Mouse (Mus musculus) hindbrain, embryonic 14.5 days (tissue): ENCODE measurements around the gene Mmab. TPM values are rescaled to one million over a fixed set of nuclear protein-coding genes. Genes with fewer than 3 reads are reported as not detected.

Source experiments
- ATAC-seq: fragments of 200-750 bp; cut with Nextera tagmentation; 2 replicates; pipeline ENCODE4 v1.8.0; 2017; ENCODE audit warnings: moderate number of reproducible peaks, mild to moderate bottlenecking, moderate TSS enrichment, moderate library complexity; ENCODE audit not compliant: low FRiP score
- DNase-seq: peaks from one replicate; pipeline ENCODE4 v3.0.0-alpha.2; 2015; ENCODE audit warnings: low spot score
- H3K27ac ChIP-seq: fragments of 300-500 bp; sonication (generic); 2 replicates; pipeline ENCODE4 v1.5.1; 2014; ENCODE audit warnings: mild to moderate bottlenecking, moderate library complexity
- H3K27me3 ChIP-seq: fragments of 300-500 bp; sonication (generic); 2 replicates; pipeline ENCODE4 v1.6.1; 2014; ENCODE audit warnings: mild to moderate bottlenecking, low read length, mixed read lengths; ENCODE audit not compliant: control insufficient read depth, insufficient read depth
- H3K36me3 ChIP-seq: fragments of 300-500 bp; sonication (generic); replicated peaks from 2 replicates; pipeline ENCODE4 v1.6.1; 2014; ENCODE audit not compliant: control insufficient read depth, insufficient read depth
- H3K4me1 ChIP-seq: fragments of 300-500 bp; sonication (generic); replicated peaks from 2 replicates; pipeline ENCODE4 v1.6.1; 2014; ENCODE audit warnings: antibody characterized with exemption, low read length, mixed read lengths; ENCODE audit not compliant: control insufficient read depth, insufficient read depth
- H3K4me2 ChIP-seq: fragments of 300-500 bp; sonication (generic); replicated peaks from 2 replicates; pipeline ENCODE4 v1.6.1; 2014; ENCODE audit warnings: mild to moderate bottlenecking, moderate library complexity
- H3K4me3 ChIP-seq: fragments of 300-500 bp; sonication (generic); replicated peaks from 2 replicates; pipeline ENCODE4 v1.5.1; 2014; ENCODE audit warnings: mild to moderate bottlenecking, low read length
- H3K9ac ChIP-seq: fragments of 300-500 bp; sonication (generic); 2 replicates; pipeline ENCODE4 v1.6.1; 2014
- H3K9me3 ChIP-seq: fragments of 300-500 bp; sonication (generic); 2 replicates; pipeline ENCODE4 v1.6.1; 2016; ENCODE audit warnings: low read length; ENCODE audit not compliant: control insufficient read depth
- WGBS: fragments of 180-500 bp; shearing (Covaris S2); extraction: QIAGEN DNeasy Blood & Tissue Kit; methylation state at CpG from one replicate; pipeline ENCODE4 v1.1.7; 2014; 5-methylcytosine and 5-hydroxymethylcytosine counted together
- polyA plus RNA-seq: library from polyadenylated mRNA; unstranded; fragments of >200 nt; fragmentation: Nextera tagmentation; extraction: Ambion mirVana; gene quantifications from 2 replicates; pipeline ENCODE4 v1.2.1, GENCODE M21; 2014

Mmab gene
- polyA plus RNA-seq, 1 experiment from 2014 or later: 30.7 TPM

DNA sequence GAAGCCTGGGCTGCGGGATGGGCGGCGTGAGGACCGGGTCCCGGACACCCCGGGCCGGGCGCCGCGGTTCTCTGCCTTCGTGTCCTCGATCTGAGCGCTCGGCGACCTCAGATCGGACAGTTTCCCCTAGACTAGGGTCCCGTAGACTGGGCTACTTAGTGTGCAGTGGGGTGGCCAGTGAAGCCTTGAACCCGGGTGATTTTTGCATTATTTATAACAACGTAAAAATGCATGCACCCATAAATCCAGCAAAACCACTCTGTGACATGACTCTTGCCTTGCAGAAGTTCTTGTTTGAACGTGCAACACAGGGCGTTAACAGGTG, 470 bp upstream of the Mmab start:
- Histone ChIP-seq H3K27me3 (no peaks in the 10 kb centered on the region), H3K4me2 (peak overlapping the region; percentile 87), H3K4me1 (peaks cover 9% of the 10 kb centered on the region), H3K9me3 (no peaks in the 10 kb centered on the region), H3K4me3 (peak overlapping the region; percentile 67), H3K27ac (no peak overlapping the region; the same call in 1 of the 2 replicates), H3K36me3 (peaks cover 13% of the 10 kb centered on the region; the same call in 1 of the 2 replicates), H3K9ac (peak overlapping the region; percentile 80)
- ATAC-seq (peak; percentile 39), DNase-seq (no peak)
- WGBS: 2% methylated on average over 21 of the region's 21 CpGs

DNA sequence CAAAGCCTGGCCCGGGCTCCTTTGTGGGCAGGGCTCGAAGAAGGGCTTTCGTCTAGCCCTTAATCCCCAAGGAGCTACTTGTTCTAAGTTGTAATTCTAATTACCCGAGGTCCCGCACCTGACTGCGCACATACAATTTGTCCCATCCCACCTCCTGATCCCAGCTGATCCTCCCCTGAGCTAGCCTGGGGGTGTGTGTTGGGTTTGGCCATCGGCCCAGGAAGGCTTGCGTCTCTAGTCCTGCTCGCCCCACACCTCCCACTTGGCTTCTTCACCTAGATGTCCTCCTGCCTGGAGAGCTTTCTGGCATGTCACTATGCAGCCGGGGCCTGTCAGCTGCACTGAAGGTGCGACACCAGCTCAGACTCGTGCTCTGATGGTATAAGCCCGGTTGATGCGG, 8.3 kb downstream of the Mmab start:
- DNase-seq: no peak
- 93% methylated on average over 14 of the region's 14 CpGs for WGBS
- no peaks in the 10 kb centered on the region for H3K9me3 ChIP-seq
- H3K36me3 ChIP-seq: peaks cover 12% of the 10 kb centered on the region
- no peak overlapping the region for H3K4me2 ChIP-seq
- H3K4me3 ChIP-seq: no peak overlapping the region
- H3K4me1 ChIP-seq: no peaks in the 10 kb centered on the region
- H3K9ac ChIP-seq: no peak overlapping the region
- H3K27me3 ChIP-seq: no peaks in the 10 kb centered on the region
- ATAC-seq: no peak
- no peak overlapping the region for H3K27ac ChIP-seq

DNA sequence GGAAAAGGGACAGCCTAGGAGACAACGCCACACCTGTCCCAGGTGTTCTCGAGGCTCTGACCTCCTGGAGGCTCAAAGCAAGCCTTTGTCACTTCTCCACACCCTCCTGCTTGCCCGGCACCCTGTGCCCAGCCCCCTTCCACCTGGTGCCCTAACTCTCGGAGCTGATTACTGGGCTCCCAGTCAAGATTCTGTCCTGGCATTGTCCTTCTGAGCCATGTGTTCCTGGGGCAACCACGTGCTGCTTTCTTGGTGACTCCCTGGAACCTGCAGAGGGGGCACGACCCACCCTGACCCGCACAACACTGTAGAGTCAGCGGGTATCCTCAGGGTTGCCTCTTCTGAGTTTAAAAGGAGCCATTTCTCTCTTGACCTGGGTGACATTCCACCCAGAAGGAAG, 9.5 kb downstream of the Mmab start:
- DNase-seq: no peak
- H3K27me3 ChIP-seq: no peaks in the 10 kb centered on the region
- H3K27ac ChIP-seq: no peak overlapping the region
- no peak overlapping the region for H3K4me3 ChIP-seq
- ATAC-seq: no peak
- no peaks in the 10 kb centered on the region for H3K4me1 ChIP-seq
- H3K9me3 ChIP-seq: no peaks in the 10 kb centered on the region
- WGBS: 94% methylated on average over 8 of the region's 8 CpGs
- H3K9ac ChIP-seq: no peak overlapping the region
- H3K36me3 ChIP-seq: peaks cover 12% of the 10 kb centered on the region
- H3K4me2 ChIP-seq: no peak overlapping the region

DNA sequence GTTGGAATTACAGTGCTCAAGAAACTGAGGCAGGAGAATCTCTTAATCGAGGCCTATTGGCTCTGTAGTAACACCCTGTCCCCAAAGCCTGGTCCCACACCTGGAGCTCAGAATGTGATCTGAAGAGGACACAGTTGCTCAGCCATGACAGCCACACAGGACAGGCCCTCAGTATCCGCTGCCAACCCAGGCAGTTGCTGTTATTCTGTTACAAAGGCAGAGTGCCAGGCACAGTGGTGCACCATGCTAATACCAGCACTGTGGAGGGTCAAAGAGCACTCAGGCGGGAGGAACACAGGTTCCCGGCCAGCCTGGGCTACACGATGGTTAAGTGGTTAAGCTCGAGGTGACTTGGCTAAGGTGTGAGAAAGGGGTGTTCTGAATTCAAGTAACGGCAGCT, 14.1 kb downstream of the Mmab start:
- ATAC-seq (no peak), DNase-seq (no peak)
- Histone ChIP-seq H3K27ac (no peak overlapping the region), H3K4me1 (peaks cover 3% of the 10 kb centered on the region; the same call in 1 of the 2 replicates), H3K4me3 (no peak overlapping the region), H3K9me3 (no peaks in the 10 kb centered on the region), H3K36me3 (peaks cover 5% of the 10 kb centered on the region), H3K4me2 (no peak overlapping the region), H3K9ac (no peak overlapping the region), H3K27me3 (no peaks in the 10 kb centered on the region)
- WGBS: 83% methylated on average over 7 of the region's 7 CpGs

DNA sequence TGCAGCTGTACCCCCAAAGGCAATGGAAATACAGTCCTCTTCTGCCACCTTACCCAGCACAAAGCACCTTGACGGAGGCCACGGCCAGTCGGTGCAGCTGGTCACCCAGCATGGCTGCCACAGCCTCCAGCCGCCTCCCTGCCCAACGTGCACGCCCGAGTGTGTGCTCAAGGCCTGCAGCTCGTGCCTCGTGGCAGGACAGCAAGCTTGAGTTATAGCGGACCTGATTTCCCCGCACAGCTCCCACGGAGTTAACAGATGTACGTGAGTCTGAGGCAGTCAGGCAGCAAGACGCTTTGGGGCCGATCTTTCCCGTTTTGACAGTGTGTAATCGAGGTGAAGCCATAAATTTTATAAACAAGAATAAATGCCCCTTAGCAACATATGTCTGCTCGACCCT, 15.2 kb downstream of the Mmab start:
- ATAC-seq: no peak
- WGBS: 63% methylated on average over 18 of the region's 18 CpGs

DNA sequence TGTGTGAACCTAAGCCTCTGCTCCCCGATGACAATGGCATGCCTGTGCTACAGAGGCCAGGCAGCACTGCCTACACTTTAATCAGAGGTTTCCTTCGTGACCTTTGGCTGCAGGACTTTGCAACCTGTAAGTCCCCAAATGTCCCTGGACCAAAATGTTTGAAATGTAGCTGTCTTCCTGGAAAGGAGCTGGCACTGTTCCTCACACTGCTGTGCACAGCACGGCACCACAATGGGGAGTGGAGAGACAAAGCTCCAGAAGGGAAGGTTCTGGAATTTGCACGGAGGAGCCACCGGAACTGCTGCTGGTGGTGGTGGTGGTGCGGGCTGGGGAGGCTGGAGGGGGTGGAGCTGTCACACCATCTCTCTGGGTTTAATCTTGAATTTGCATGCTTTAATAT, 17.1 kb downstream of the Mmab start:
- no peaks in the 10 kb centered on the region for H3K9me3 ChIP-seq
- no peak overlapping the region for H3K9ac ChIP-seq
- ATAC-seq (no peak), DNase-seq (no peak)
- H3K4me1 ChIP-seq: peaks cover 6% of the 10 kb centered on the region; the same call in 1 of the 2 replicates
- WGBS: 60% methylated on average over 6 of the region's 6 CpGs
- no peak overlapping the region for H3K4me2 ChIP-seq
- peak overlapping the region; percentile 29; the same call in 1 of the 2 replicates for H3K27ac ChIP-seq
- 0 out of 2 replicates have a peak, but pooled peaks cover under 1% of the 10 kb centered on the region for H3K36me3 ChIP-seq
- no peaks in the 10 kb centered on the region for H3K27me3 ChIP-seq
- no peak overlapping the region for H3K4me3 ChIP-seq

More for the DNA sequence above, 15.2 kb downstream of the Mmab start:
- Histone ChIP-seq H3K4me2 (no peak overlapping the region), H3K4me3 (no peak overlapping the region), H3K36me3 (no peaks in the 10 kb centered on the region), H3K4me1 (peaks cover 3% of the 10 kb centered on the region; the same call in 1 of the 2 replicates), H3K27me3 (no peaks in the 10 kb centered on the region), H3K9me3 (no peaks in the 10 kb centered on the region), H3K9ac (no peak overlapping the region), H3K27ac (peak overlapping the region; percentile 43)
- no peak for DNase-seq

DNA sequence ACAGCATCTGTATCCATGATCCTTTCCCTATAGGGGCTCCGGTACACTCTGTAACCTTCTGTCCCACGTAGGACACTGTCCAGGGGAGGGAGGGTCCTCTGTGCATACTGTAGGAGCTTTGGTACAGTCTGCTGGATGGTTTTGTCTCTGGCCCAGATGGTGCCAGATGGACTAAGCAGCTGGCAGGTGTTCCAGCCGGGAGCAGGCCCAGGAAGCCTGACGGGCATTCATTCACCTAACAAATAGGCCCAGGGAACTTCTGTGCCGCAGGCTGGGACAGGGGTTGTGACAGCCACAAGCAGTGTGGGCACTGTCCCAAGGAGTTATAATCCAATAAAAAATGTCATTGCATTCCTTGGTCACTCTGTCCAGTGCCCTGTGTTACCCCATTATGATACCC, 19.9 kb downstream of the Mmab start:
- Histone ChIP-seq H3K4me3 (no peak overlapping the region), H3K9ac (no peak overlapping the region), H3K9me3 (no peaks in the 10 kb centered on the region), H3K27ac (no peak overlapping the region), H3K27me3 (no peaks in the 10 kb centered on the region), H3K4me1 (peaks cover 6% of the 10 kb centered on the region; the same call in 1 of the 2 replicates), H3K4me2 (no peak overlapping the region), H3K36me3 (peaks cover 26% of the 10 kb centered on the region)
- WGBS: 40% methylated on average over 5 of the region's 5 CpGs
- DNase-seq: no peak
- no peak for ATAC-seq

DNA sequence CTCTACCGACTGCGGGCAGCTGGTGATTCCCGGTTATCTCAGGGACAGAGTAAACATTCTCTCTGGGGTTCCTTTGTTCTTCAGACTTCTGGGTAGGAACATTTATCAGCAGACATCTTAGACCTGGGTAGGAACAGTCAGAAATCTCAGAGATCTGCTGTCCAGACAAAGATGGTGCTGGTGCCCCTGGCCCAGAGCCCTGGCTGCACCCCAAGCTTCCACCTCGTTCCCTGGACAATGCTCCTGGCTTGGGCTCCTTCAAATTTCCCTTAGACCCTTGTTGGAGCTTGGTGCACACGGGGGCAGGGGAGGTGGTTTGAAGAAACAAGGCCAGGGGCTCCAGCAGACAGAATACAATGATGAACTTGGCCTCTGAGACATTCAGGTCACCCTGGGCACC, 21.3 kb downstream of the Mmab start:
- Histone ChIP-seq H3K9ac (no peak overlapping the region; the same call in 1 of the 2 replicates), H3K4me3 (no peak overlapping the region), H3K4me1 (peaks cover 4% of the 10 kb centered on the region; the same call in 1 of the 2 replicates), H3K9me3 (no peaks in the 10 kb centered on the region), H3K27ac (no peak overlapping the region), H3K36me3 (peaks cover 40% of the 10 kb centered on the region), H3K4me2 (no peak overlapping the region), H3K27me3 (no peaks in the 10 kb centered on the region)
- ATAC-seq: no peak
- no peak for DNase-seq
- 43% methylated on average over 5 of the region's 5 CpGs for whole genome bisulfite sequencing

DNA sequence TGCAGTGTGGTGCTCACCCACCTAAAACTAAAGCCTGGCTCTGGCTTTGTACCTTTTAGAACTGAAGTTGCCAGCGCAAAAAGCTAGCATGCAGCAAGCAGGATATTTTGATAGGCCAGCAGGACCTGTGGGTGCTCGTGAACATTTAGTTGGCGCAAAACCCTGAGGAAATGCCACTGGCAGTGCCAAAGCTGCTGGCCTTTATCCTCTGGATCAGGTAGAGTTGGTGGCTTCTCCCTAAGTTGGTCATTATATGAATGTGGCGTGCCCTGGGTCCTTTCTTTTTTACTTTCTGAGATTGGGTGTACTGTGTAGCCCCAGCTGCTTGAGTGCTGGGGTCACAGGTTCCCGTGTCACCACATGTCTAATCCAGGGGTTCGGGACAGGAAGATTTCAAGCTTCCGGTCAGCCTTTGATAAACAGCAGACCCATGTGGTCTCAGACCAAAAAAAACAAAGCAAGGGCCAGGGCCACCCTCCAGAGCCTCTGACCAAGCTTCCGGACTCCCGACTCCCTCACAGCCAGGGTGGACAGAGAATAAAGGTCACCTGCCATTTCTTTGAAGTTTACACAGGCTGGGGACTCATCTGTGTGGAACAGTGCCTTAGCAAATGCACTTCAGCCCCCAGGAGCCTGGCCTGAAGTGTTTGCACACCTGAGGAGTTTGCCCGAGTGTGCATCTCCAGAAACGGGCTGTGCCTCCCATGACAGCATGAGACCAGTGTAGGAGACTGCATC, 22.1 kb downstream of the Mmab start:
- no peak overlapping the region for H3K4me2 ChIP-seq
- H3K9ac ChIP-seq: no peak overlapping the region
- H3K4me3 ChIP-seq: no peak overlapping the region
- WGBS: 83% methylated on average over 11 of the region's 11 CpGs
- H3K4me1 ChIP-seq: peaks cover 4% of the 10 kb centered on the region; the same call in 1 of the 2 replicates
- no peak overlapping the region for H3K27ac ChIP-seq
- H3K9me3 ChIP-seq: no peaks in the 10 kb centered on the region
- H3K36me3 ChIP-seq: peaks cover 48% of the 10 kb centered on the region
- no peaks in the 10 kb centered on the region for H3K27me3 ChIP-seq
- DNase-seq: no peak
- ATAC-seq: no peak
